Mouse (Mus musculus) forebrain, postnatal 0 days (tissue): ENCODE data around the gene Dnah1. TPM values are rescaled to one million over a fixed set of nuclear protein-coding genes. Genes with fewer than 3 reads are reported as not detected.

Source experiments
- ATAC-seq: fragments of 200-750 bp; cut with Nextera tagmentation; 2 replicates; pipeline ENCODE4 v1.8.0; 2017; ENCODE audit warnings: mild to moderate bottlenecking, moderate library complexity
- DNase-seq: peaks from one replicate; pipeline ENCODE4 v3.0.0-alpha.2; 2015
- H3K27ac ChIP-seq: fragments of 300-500 bp; sonication (generic); 2 replicates; pipeline ENCODE4 v1.5.1; 2014; ENCODE audit warnings: low read depth, mild to moderate bottlenecking, antibody characterized with exemption, low read length, moderate library complexity, mixed read lengths
- H3K27me3 ChIP-seq: fragments of 300-500 bp; sonication (generic); 2 replicates; pipeline ENCODE4 v1.6.1; 2014; ENCODE audit warnings: mild to moderate bottlenecking, low read length, mixed read lengths; ENCODE audit not compliant: insufficient read depth
- H3K36me3 ChIP-seq: fragments of 300-500 bp; sonication (generic); 2 replicates; pipeline ENCODE4 v1.6.1; 2014; ENCODE audit warnings: mild to moderate bottlenecking, moderate library complexity; ENCODE audit not compliant: insufficient read depth
- H3K4me1 ChIP-seq: fragments of 300-500 bp; sonication (generic); 2 replicates; pipeline ENCODE4 v1.6.1; 2014; ENCODE audit warnings: antibody characterized with exemption; ENCODE audit not compliant: insufficient read depth
- H3K4me2 ChIP-seq: fragments of 300-500 bp; sonication (generic); 2 replicates; pipeline ENCODE4 v1.6.1; 2014; ENCODE audit warnings: low read depth, mild to moderate bottlenecking, moderate library complexity
- H3K4me3 ChIP-seq: fragments of 300-500 bp; sonication (generic); 2 replicates; pipeline ENCODE4 v1.5.1; 2014; ENCODE audit warnings: low read depth, low read length, mixed read lengths
- H3K9ac ChIP-seq: fragments of 300-500 bp; sonication (generic); 2 replicates; pipeline ENCODE4 v1.6.1; 2014; ENCODE audit warnings: mild to moderate bottlenecking
- H3K9me3 ChIP-seq: fragments of 300-500 bp; sonication (generic); 2 replicates; pipeline ENCODE4 v1.6.1; 2016; ENCODE audit warnings: low read length
- CTCF ChIP-seq: sonication (generic); IDR thresholded peaks from 2 replicates; pipeline ENCODE4 v1.5.1; 2016; ENCODE audit warnings: antibody characterized with exemption, control low read depth, low read depth
- WGBS: fragments of 180-500 bp; shearing (Covaris S2); extraction: QIAGEN DNeasy Blood & Tissue Kit; methylation state at CpG from one replicate; pipeline ENCODE4 v1.1.7; 2014; 5-methylcytosine and 5-hydroxymethylcytosine counted together
- polyA plus RNA-seq: library from polyadenylated mRNA; unstranded; fragments of >200 nt; fragmentation: Nextera tagmentation; extraction: Ambion mirVana; gene quantifications from 2 replicates; pipeline ENCODE4 v1.2.1, GENCODE M21; 2015
- total RNA-seq: library from RNA; depleted of rRNA; stranded (reverse); fragments of >200 nt; gene quantifications from 2 replicates; pipeline ENCODE4 v1.2.3, GENCODE M21; 2014

The Dnah1 gene
- total and polyA plus RNA-seq, 2 experiments from 2014 or later, result 2.3 to 7.2 TPM

GRCm38 (mm10) chr14:31343241-31343640, 19.5 kb upstream of the Dnah1 start:
- DNase-seq, result no peak
- H3K27me3 ChIP-seq, result no peaks in the 10 kb centered on the region
- peaks cover 26% of the 10 kb centered on the region for H3K36me3 ChIP-seq
- no peak for ATAC-seq
- H3K4me2 ChIP-seq, result no peak overlapping the region
- no peak overlapping the region for H3K4me3 ChIP-seq
- H3K4me1 ChIP-seq, result 0 out of 2 replicates have a peak, but pooled peaks cover 3% of the 10 kb centered on the region
- H3K27ac ChIP-seq, result no peak overlapping the region
- WGBS, result 87% methylated on average over 8 of the region's 8 CpGs
- H3K9me3 ChIP-seq, result no peaks in the 10 kb centered on the region
- no peak for TF ChIP-seq CTCF
- H3K9ac ChIP-seq, result no peak overlapping the region

- Histone ChIP-seq H3K27me3 (no peaks in the 10 kb centered on the region), H3K4me3 (peak overlapping the region; percentile 81; the same call in 1 of the 2 replicates), H3K27ac (no peak overlapping the region), H3K4me1 (peaks cover 15% of the 10 kb centered on the region; the same call in 1 of the 2 replicates), H3K9ac (no peak overlapping the region), H3K4me2 (peak overlapping the region; percentile 51), H3K9me3 (no peaks in the 10 kb centered on the region), H3K36me3 (0 out of 2 replicates have a peak, but pooled peaks cover under 1% of the 10 kb centered on the region)
- ATAC-seq (no peak), DNase-seq (no peak)
- TF ChIP-seq CTCF, result no peak
Observed at GRCm38 (mm10) chr14:31337947-31338346, 14.3 kb upstream of the Dnah1 start.

- no peak for DNase-seq
- no peak for TF ChIP-seq CTCF
- no peaks in the 10 kb centered on the region for H3K27me3 ChIP-seq
- ATAC-seq, result no peak
- H3K27ac ChIP-seq, result no peak overlapping the region
- 36% methylated on average over 7 of the region's 7 CpGs for WGBS
- H3K4me3 ChIP-seq, result peak overlapping the region; percentile 81
- peak overlapping the region; percentile 51 for H3K4me2 ChIP-seq
- no peaks in the 10 kb centered on the region for H3K9me3 ChIP-seq
- no peaks in the 10 kb centered on the region for H3K36me3 ChIP-seq
- H3K4me1 ChIP-seq, result peaks cover 15% of the 10 kb centered on the region; the same call in 1 of the 2 replicates
- H3K9ac ChIP-seq, result peak overlapping the region; percentile 84
Observed at GRCm38 (mm10) chr14:31337406-31337805, 13.7 kb upstream of the Dnah1 start.

- peak; percentile 63 for TF ChIP-seq CTCF
- no peaks in the 10 kb centered on the region for H3K27me3 ChIP-seq
- H3K9me3 ChIP-seq, result no peaks in the 10 kb centered on the region
- peak within 1 kb of the TSS; percentile 92 for H3K27ac ChIP-seq
- peak within 1 kb of the TSS; percentile 51 for H3K4me2 ChIP-seq
- no peaks in the 10 kb centered on the region for H3K36me3 ChIP-seq
- H3K4me3 ChIP-seq, result peak within 1 kb of the TSS; percentile 81
- H3K9ac ChIP-seq, result peak within 1 kb of the TSS; percentile 84
- DNase-seq (peak; percentile 99), ATAC-seq (peak; percentile 96)
- under 1% methylated on average over 76 of the region's 78 CpGs for WGBS
- peaks cover 15% of the 10 kb centered on the region; the same call in 1 of the 2 replicates for H3K4me1 ChIP-seq
Observed at GRCm38 (mm10) chr14:31336369-31337155, 12.9 kb upstream of the Dnah1 start, which contains the start of gene Capn7. Gene Capn7 (plus strand): TSS chr14:31336638.

- H3K27ac ChIP-seq, result 0 out of 2 replicates have a peak overlapping the region, but pooled peaks have one; percentile 92
- no peaks in the 10 kb centered on the region for H3K9me3 ChIP-seq
- ATAC-seq (peak; percentile 44), DNase-seq (no peak)
- peak overlapping the region; percentile 81 for H3K4me3 ChIP-seq
- no peaks in the 10 kb centered on the region for H3K36me3 ChIP-seq
- H3K4me2 ChIP-seq, result peak overlapping the region; percentile 51
- WGBS, result 32% methylated on average over 3 of the region's 3 CpGs
- H3K4me1 ChIP-seq, result peaks cover 15% of the 10 kb centered on the region; the same call in 1 of the 2 replicates
- TF ChIP-seq CTCF, result no peak
- H3K9ac ChIP-seq, result peak overlapping the region; percentile 84
- H3K27me3 ChIP-seq, result no peaks in the 10 kb centered on the region
Observed at GRCm38 (mm10) chr14:31335765-31336164, 12.1 kb upstream of the Dnah1 start.

- Histone ChIP-seq H3K4me3 (no peak overlapping the region), H3K27me3 (no peaks in the 10 kb centered on the region), H3K36me3 (no peaks in the 10 kb centered on the region), H3K27ac (no peak overlapping the region), H3K9me3 (no peaks in the 10 kb centered on the region), H3K4me2 (no peak overlapping the region), H3K9ac (no peak overlapping the region), H3K4me1 (0 out of 2 replicates have a peak, but pooled peaks cover 6% of the 10 kb centered on the region)
- TF ChIP-seq CTCF, result no peak
- ATAC-seq (no peak), DNase-seq (no peak)
- 82% methylated on average over 4 of the region's 4 CpGs for WGBS
Observed at GRCm38 (mm10) chr14:31330957-31331356, 7.3 kb upstream of the Dnah1 start.

- Histone ChIP-seq H3K27me3 (no peaks in the 10 kb centered on the region), H3K36me3 (no peaks in the 10 kb centered on the region), H3K4me3 (no peak overlapping the region), H3K9me3 (no peaks in the 10 kb centered on the region), H3K27ac (no peak overlapping the region), H3K4me1 (no peaks in the 10 kb centered on the region), H3K9ac (no peak overlapping the region), H3K4me2 (no peak overlapping the region)
- no peak for TF ChIP-seq CTCF
- WGBS, result 54% methylated on average over 2 of the region's 2 CpGs
- DNase-seq, result no peak
- no peak for ATAC-seq
Observed at GRCm38 (mm10) chr14:31329741-31330140, 6.0 kb upstream of the Dnah1 start.
